Mouse (Mus musculus) G1E (cell line): ENCODE data around the gene Fgfr2. TPM values are rescaled to one million over a fixed set of nuclear protein-coding genes. Genes with fewer than 3 reads are reported as not detected.

Source experiments
- ATAC-seq: 2 replicates; pipeline ENCODE4 v1.8.0; 2016; ENCODE audit warnings: mild to moderate bottlenecking; ENCODE audit not compliant: insufficient number of reproducible peaks, poor library complexity, low FRiP score, severe bottlenecking; ENCODE audit errors: extremely low read depth
- DNase-seq: peaks from one replicate; pipeline ENCODE4 v3.0.0; 2012; ENCODE audit warnings: low spot score
- H3K27me3 ChIP-seq: 2 replicates; pipeline ENCODE4 v1.6.1; 2012; ENCODE audit warnings: mild to moderate bottlenecking, low read length, inconsistent platforms; ENCODE audit not compliant: insufficient read depth
- H3K36me3 ChIP-seq: replicated peaks from 2 replicates; pipeline ENCODE3; 2012; ENCODE audit warnings: mild to moderate bottlenecking, inconsistent platforms
- H3K4me1 ChIP-seq: 2 replicates; pipeline ENCODE4 v1.6.1; 2012; ENCODE audit warnings: low read depth, low read length, inconsistent platforms, mixed read lengths; ENCODE audit not compliant: insufficient read depth
- H3K4me3 ChIP-seq: 2 replicates; pipeline ENCODE4 v1.5.1; 2012; ENCODE audit warnings: low read depth, mild to moderate bottlenecking, inconsistent platforms, low read length, moderate library complexity, mixed read lengths
- H3K9me3 ChIP-seq: replicated peaks from 2 replicates; pipeline ENCODE4 v1.6.1; 2012; ENCODE audit warnings: inconsistent platforms
- CTCF ChIP-seq: IDR thresholded peaks from 2 replicates; pipeline ENCODE4 v1.5.1; 2012; ENCODE audit warnings: low read depth, low read length, inconsistent platforms, mixed read lengths
- GATA1 ChIP-seq: IDR thresholded peaks from 2 replicates; pipeline ENCODE4 v1.6.1; 2012; ENCODE audit warnings: borderline replicate concordance, low read length, inconsistent platforms, mixed read lengths
- GATA2 ChIP-seq: IDR thresholded peaks from 2 replicates; pipeline ENCODE4 v1.6.1; 2012; ENCODE audit warnings: low read depth, low read length, inconsistent platforms, borderline replicate concordance
- POLR2AphosphoS5 ChIP-seq: IDR thresholded peaks from 2 replicates; pipeline ENCODE4 v1.6.1; 2012; ENCODE audit warnings: low read depth, low read length, inconsistent platforms; ENCODE audit not compliant: insufficient replicate concordance
- TAL1 ChIP-seq: conservative IDR thresholded peaks from 2 replicates; pipeline ENCODE4 v1.6.1; 2012; ENCODE audit warnings: low read depth, low read length, inconsistent platforms, mixed read lengths
- polyA plus RNA-seq: library from polyadenylated mRNA; stranded (reverse); fragments of >175 nt; gene quantifications from 2 replicates; pipeline ENCODE4 v1.2.3, GENCODE M21; 2012
- total RNA-seq, 2 experiments: library from RNA; stranded (forward) in 1 of 2; stranded (reverse) in 1 of 2; fragments of 200-1000 nt in 1 of 2; fragments of >200 nt in 1 of 2; fragmentation: Nextera tagmentation in 1 of 2; gene quantifications; 2 replicates each; pipeline ENCODE4 v1.2.3; 2014 to 2017

Gene Fgfr2
- total and polyA plus RNA-seq, 3 experiments = 0.22 TPM; not detected in 2

- ATAC-seq (no peak), DNase-seq (no peak)
- TF ChIP-seq TAL1 (no peak), GATA1 (no peak), POLR2AphosphoS5 (no peak)
- H3K9me3 ChIP-seq = peaks cover 65% of the 10 kb centered on the region
- H3K4me3 ChIP-seq = no peak overlapping the region
- H3K4me1 ChIP-seq = no peaks in the 10 kb centered on the region
- H3K27me3 ChIP-seq = no peaks in the 10 kb centered on the region
- H3K36me3 ChIP-seq = no peaks in the 10 kb centered on the region
Measured at GRCm38 (mm10) chr7:131906499-131907190, 1216.5 kb downstream of the Fgfr2 start.

- Histone ChIP-seq H3K9me3 (peaks cover 67% of the 10 kb centered on the region), H3K4me3 (no peak overlapping the region), H3K27me3 (no peaks in the 10 kb centered on the region), H3K4me1 (no peaks in the 10 kb centered on the region), H3K36me3 (no peaks in the 10 kb centered on the region)
- DNase-seq (no peak), ATAC-seq (no peak)
- no peak for TF ChIP-seq GATA1
- TF ChIP-seq CTCF = no peak
- no peak for TF ChIP-seq GATA2
- no peak for TF ChIP-seq POLR2AphosphoS5
- TF ChIP-seq TAL1 = no peak
Measured at GRCm38 (mm10) chr7:131899356-131899755, 1223.8 kb downstream of the Fgfr2 start.

- Histone ChIP-seq H3K9me3 (peaks cover 72% of the 10 kb centered on the region), H3K27me3 (no peaks in the 10 kb centered on the region), H3K36me3 (no peaks in the 10 kb centered on the region), H3K4me3 (no peak overlapping the region), H3K4me1 (no peaks in the 10 kb centered on the region)
- DNase-seq = no peak
- ATAC-seq = no peak
- TF ChIP-seq CTCF (no peak), GATA2 (no peak), TAL1 (no peak), POLR2AphosphoS5 (no peak), GATA1 (no peak)
Measured at GRCm38 (mm10) chr7:131897282-131897681, 1225.9 kb downstream of the Fgfr2 start.

- Histone ChIP-seq H3K9me3 (peaks cover 75% of the 10 kb centered on the region), H3K4me3 (no peak overlapping the region), H3K27me3 (no peaks in the 10 kb centered on the region), H3K4me1 (no peaks in the 10 kb centered on the region), H3K36me3 (no peaks in the 10 kb centered on the region)
- no peak for TF ChIP-seq POLR2AphosphoS5
- no peak for TF ChIP-seq TAL1
- no peak for TF ChIP-seq GATA1
- TF ChIP-seq GATA2 = no peak
- TF ChIP-seq CTCF = no peak
- ATAC-seq = no peak
- DNase-seq = no peak
Measured at GRCm38 (mm10) chr7:131882824-131883223, 1240.3 kb downstream of the Fgfr2 start.

GRCm38 (mm10) chr7:131881876-131882615 lies 1241.1 kb downstream of the Fgfr2 start:
- no peak for ATAC-seq
- no peaks in the 10 kb centered on the region for H3K36me3 ChIP-seq
- no peak for TF ChIP-seq POLR2AphosphoS5
- 0 out of 2 replicates have a peak, but pooled peaks have one; percentile 11 for TF ChIP-seq CTCF

GRCm38 (mm10) chr7:131880150-131880549 lies 1243.0 kb downstream of the Fgfr2 start:
- no peak for TF ChIP-seq TAL1
- no peak for TF ChIP-seq POLR2AphosphoS5
- no peak for TF ChIP-seq GATA1
- TF ChIP-seq CTCF = no peak
- TF ChIP-seq GATA2 = no peak
- Histone ChIP-seq H3K36me3 (no peaks in the 10 kb centered on the region), H3K4me3 (no peak overlapping the region), H3K9me3 (peaks cover 74% of the 10 kb centered on the region), H3K27me3 (no peaks in the 10 kb centered on the region), H3K4me1 (no peaks in the 10 kb centered on the region)
- ATAC-seq (no peak), DNase-seq (no peak)

More at GRCm38 (mm10) chr7:131881876-131882615, 1241.1 kb downstream of the Fgfr2 start:
- H3K4me3 ChIP-seq = no peak overlapping the region
- no peak for DNase-seq
- peaks cover 73% of the 10 kb centered on the region for H3K9me3 ChIP-seq
- no peaks in the 10 kb centered on the region for H3K27me3 ChIP-seq
- no peaks in the 10 kb centered on the region for H3K4me1 ChIP-seq
